Mouse (Mus musculus): ENCODE data around the gene Eef1akmt1. TPM values are rescaled to one million over a fixed set of nuclear protein-coding genes. Genes with fewer than 3 reads are reported as not detected.
A peak's percentile ranks its signal among the peaks of the same experiment; 100 is the strongest.

The Eef1akmt1 gene
- polyA plus RNA-seq, 1 experiment: 30.7 TPM

DNA sequence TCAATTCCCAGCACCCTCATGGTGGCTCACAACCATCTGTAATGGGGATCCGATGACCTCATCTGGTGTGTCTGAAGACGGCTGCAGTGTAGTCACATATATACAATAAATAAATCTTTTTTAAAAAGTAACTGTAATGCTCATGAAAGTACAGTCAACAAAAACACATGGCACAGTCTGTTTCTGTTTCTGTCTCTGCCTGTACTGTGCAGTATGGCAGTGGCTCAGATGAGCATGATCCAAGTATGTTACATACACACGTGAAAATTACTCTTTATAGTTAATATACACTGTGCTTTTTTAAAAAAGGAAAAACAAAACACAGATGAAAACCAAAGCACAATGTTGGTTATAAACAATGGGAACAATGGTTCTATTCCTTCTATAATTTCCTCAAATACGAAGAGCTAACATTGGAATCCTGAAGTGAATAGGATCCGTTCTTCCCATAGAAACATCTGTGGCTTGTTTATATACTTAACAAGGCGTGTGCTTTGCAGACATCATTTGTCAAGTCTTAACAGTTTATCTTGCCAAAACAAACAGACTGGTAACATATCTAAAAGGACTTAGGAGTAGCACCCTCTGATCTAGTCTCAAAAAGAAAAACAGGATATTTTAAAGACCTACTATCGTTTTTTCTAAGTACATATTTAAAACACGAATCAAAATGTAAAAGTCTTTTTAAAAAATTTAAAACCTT lies 35.4 kb upstream of the Eef1akmt1 start:
- Histone ChIP-seq H3K27ac (ENCODE audit: insufficient read depth, low read depth, low read length) (no peak overlapping the region), H3K4me1 (ENCODE audit: control insufficient read depth, insufficient read depth, low read length) (peaks cover 25% of the 10 kb centered on the region), H3K4me3 (ENCODE audit: insufficient read depth, low read length) (no peak overlapping the region)
- no peak for TF ChIP-seq POLR2A (IDR thresholded peaks at IDR 0.05; ENCODE audit: borderline replicate concordance, low read depth, low read length)

DNA sequence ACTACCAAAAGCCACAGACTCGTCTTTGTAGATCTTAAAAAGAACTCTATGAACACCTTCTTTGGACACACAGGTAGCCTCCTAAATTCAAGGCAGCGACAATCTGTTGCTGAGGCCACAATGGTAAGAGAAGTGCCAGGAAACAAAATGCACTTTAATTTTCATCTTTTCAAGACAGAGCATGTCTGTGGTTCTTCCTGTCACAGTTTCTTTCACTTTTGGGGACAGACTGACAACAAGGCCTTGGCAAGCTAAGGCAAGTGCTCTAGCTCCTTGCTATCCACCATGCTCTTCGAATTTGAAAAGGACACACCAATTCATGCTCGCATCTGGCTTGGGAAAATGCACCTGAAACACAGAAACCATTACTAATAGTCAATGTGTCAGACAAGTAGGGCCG lies 21.9 kb upstream of the Eef1akmt1 start:
- peaks cover 5% of the 10 kb centered on the region for H3K4me1 ChIP-seq (ENCODE audit: control insufficient read depth, insufficient read depth, low read length)
- no peak overlapping the region for H3K4me3 ChIP-seq (ENCODE audit: insufficient read depth, low read length)
- TF ChIP-seq CTCF (IDR thresholded peaks at IDR 0.05; ENCODE audit: low read depth, low read length) (no peak), POLR2A (IDR thresholded peaks at IDR 0.05; ENCODE audit: borderline replicate concordance, low read depth, low read length) (no peak)
- H3K27ac ChIP-seq (ENCODE audit: insufficient read depth, low read depth, low read length): no peak overlapping the region

DNA sequence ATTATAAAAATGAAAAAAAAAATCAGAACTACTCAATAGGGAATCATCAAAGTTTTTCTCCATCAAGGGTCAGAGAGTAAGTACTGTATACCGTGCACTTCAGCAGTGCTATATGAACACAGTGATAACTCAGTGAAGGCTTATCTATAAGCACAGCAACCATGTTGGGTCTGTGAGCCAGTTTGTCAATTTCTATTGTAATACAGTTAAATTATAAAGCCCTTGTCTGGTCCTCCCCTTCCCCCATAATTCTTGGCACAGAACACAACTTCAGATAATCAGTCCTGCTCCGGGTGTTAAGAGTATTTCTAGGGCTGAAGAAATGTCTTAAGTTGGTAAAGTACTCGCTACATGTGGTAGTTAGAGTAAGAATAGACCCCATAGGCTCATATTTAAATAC lies 20.4 kb upstream of the Eef1akmt1 start:
- Histone ChIP-seq H3K27ac (ENCODE audit: insufficient read depth, low read depth, low read length) (no peak overlapping the region), H3K4me3 (ENCODE audit: insufficient read depth, low read length) (no peak overlapping the region), H3K4me1 (ENCODE audit: control insufficient read depth, insufficient read depth, low read length) (peaks cover 5% of the 10 kb centered on the region)
- TF ChIP-seq CTCF (IDR thresholded peaks at IDR 0.05; ENCODE audit: low read depth, low read length) (no peak), POLR2A (IDR thresholded peaks at IDR 0.05; ENCODE audit: borderline replicate concordance, low read depth, low read length) (no peak)

DNA sequence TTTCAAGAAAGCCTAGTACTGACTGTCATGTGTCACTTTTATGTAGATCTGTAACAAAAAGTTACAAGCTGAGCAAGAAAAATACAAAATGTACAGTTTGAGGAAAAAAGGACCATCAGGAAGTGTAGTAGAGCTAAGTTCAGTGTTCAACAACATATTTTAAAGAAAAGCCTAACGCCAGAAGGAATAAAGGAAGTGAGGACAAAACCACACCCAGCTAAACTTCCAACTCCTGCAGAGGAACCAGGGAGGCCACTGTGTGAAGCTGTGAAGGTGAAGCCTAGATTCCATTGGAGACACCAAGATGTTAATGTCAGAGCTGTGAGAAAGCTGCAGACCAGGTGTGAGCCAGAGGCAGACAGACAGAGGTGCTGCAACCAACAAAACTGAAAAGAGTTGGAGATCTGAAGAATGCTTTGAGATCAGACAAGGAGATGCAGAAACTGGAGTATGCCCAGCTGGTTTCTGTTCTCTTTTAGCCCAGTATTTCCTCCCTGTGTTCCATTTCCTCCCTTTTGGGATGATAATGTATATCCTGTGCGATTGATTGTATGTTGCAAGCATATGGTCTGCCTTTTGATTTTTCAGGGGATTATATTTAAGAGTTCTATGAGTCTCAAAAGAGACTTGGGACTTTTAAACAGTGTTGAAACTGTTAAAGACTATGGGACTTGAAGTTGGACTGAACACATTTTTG lies 5.1 kb upstream of the Eef1akmt1 start:
- no peak for TF ChIP-seq POLR2A (IDR thresholded peaks at IDR 0.05; ENCODE audit: borderline replicate concordance, low read depth, low read length)
- TF ChIP-seq CTCF (IDR thresholded peaks at IDR 0.05; ENCODE audit: low read depth, low read length): no peak
- H3K4me1 ChIP-seq (ENCODE audit: control insufficient read depth, insufficient read depth, low read length): peaks cover 13% of the 10 kb centered on the region
- H3K27ac ChIP-seq (ENCODE audit: insufficient read depth, low read depth, low read length): peak overlapping the region; percentile 79
- no peak overlapping the region for H3K4me3 ChIP-seq (ENCODE audit: insufficient read depth, low read length)

DNA sequence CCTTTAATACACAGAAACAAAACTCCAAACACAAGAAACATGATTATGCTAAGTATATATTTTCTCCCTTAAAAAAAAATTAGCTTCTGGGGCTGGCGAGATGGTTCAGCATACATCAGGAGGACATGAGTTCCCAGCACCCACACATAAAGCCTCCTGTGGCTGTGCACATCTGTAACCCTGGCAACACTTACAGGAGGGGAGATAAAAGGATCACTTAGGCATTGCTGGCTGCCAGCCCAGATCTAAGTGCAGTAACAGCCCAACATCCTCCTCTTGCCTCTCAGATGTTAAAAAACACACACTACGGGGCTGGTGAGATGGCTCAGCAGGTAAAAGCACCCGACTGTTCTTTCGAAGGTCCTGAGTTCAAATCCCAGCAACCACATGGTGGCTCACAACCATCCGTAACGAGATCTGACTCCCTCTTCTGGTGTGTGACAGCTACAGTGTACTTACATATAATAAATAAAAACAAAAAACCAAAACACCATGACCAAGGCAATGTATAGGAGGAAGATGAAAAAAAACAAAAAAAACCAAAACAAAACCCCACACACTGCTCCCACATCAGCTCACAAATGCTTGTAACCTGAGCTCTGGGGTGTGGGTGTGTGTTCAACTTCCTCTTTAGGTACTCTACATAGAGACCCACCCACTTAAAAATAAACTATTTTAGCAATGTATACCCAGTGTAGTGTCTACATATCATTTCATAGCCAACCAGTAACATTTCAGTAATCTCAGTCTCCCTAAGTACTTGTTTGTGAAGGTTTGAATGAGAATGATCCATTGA lies 3.6 kb upstream of the Eef1akmt1 start:
- TF ChIP-seq CTCF (IDR thresholded peaks at IDR 0.05; ENCODE audit: low read depth, low read length) (no peak), POLR2A (IDR thresholded peaks at IDR 0.05; ENCODE audit: borderline replicate concordance, low read depth, low read length) (no peak)
- Histone ChIP-seq H3K4me3 (ENCODE audit: insufficient read depth, low read length) (no peak overlapping the region), H3K4me1 (ENCODE audit: control insufficient read depth, insufficient read depth, low read length) (peaks cover 15% of the 10 kb centered on the region), H3K27ac (ENCODE audit: insufficient read depth, low read depth, low read length) (no peak overlapping the region)

DNA sequence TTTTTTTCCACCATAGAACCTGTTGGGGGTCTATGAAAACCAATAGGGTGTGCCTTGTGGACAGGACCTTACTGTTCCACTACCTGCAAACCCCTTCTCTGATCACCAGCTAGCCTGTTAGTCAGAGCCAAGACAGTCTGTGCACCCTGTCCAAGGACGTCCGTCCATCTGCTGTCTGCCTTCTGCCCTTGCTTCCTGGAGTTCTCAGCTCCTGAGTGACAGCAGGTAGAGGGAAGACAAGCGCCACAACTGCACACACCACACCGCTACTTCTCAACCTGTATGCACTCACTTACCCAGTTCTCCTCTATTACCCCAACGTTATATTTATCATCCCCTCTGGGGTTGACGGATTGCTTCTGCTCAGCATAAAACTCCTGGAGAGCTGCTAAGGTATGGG lies 5.8 kb downstream of the Eef1akmt1 start:
- no peak overlapping the region for H3K27ac ChIP-seq (ENCODE audit: insufficient read depth, low read depth, low read length)
- peaks cover 2% of the 10 kb centered on the region for H3K4me1 ChIP-seq (ENCODE audit: control insufficient read depth, insufficient read depth, low read length)
- TF ChIP-seq POLR2A (IDR thresholded peaks at IDR 0.05; ENCODE audit: borderline replicate concordance, low read depth, low read length): no peak
- no peak for TF ChIP-seq CTCF (IDR thresholded peaks at IDR 0.05; ENCODE audit: low read depth, low read length)

DNA sequence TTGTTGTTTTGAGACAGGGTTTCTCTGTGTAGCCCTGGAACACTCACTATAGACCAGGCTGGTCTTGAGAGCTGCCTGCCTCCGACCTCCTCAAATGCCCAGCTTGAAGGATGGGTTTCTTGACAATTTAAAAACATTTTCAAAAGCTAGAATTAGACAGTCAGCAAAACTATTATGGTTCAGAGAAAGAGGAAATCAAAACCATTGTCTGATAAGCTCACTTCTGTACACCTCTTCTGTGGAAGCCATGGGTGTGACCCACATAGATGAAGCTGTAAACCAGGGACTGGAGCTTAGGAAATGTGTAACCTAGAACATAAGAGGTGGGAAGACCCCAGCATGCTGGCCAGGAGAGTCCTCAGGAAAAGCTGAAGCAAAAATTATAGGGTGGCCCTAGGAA lies 14.5 kb downstream of the Eef1akmt1 start:
- H3K4me1 ChIP-seq (ENCODE audit: control insufficient read depth, insufficient read depth, low read length): no peaks in the 10 kb centered on the region
- H3K4me3 ChIP-seq (ENCODE audit: insufficient read depth, low read length): no peak overlapping the region
- H3K27ac ChIP-seq (ENCODE audit: insufficient read depth, low read depth, low read length): no peak overlapping the region
- TF ChIP-seq POLR2A (IDR thresholded peaks at IDR 0.05; ENCODE audit: borderline replicate concordance, low read depth, low read length): no peak
- TF ChIP-seq CTCF (IDR thresholded peaks at IDR 0.05; ENCODE audit: low read depth, low read length): no peak

More for the DNA sequence above, 5.8 kb downstream of the Eef1akmt1 start:
- no peak overlapping the region for H3K4me3 ChIP-seq (ENCODE audit: insufficient read depth, low read length)

DNA sequence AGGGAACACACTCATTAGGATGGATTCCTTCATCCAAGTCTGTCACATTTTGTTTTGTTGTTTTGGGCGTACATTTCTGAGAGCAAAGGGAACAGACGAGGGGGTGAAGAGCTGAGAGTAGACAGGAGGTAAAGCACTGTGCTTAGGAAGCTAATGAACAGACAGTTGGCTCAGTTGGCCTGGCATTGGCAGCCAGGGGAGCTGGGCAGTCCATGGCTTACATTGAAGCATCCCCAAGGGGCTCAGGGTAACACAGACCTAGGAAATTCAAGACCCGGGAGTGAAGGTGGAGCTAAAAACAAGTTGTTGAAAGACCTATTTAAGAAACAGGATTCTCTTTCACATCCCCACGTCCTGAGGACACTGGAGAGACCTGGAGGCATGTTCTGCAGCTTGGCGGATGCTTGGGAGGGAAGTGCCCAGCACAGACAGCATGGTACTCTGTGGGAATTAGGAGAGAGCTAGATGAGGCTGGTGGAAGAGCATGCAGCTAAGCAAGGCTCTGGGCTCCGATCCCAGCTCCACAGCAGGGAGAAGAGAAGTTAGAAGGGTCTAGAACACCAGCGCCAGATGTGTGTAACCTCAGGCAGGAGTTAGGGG lies 15.8 kb downstream of the Eef1akmt1 start:
- Histone ChIP-seq H3K27ac (ENCODE audit: insufficient read depth, low read depth, low read length) (no peak overlapping the region), H3K4me1 (ENCODE audit: control insufficient read depth, insufficient read depth, low read length) (no peaks in the 10 kb centered on the region), H3K4me3 (ENCODE audit: insufficient read depth, low read length) (no peak overlapping the region)
- TF ChIP-seq POLR2A (IDR thresholded peaks at IDR 0.05; ENCODE audit: borderline replicate concordance, low read depth, low read length) (no peak), CTCF (IDR thresholded peaks at IDR 0.05; ENCODE audit: low read depth, low read length) (no peak)

DNA sequence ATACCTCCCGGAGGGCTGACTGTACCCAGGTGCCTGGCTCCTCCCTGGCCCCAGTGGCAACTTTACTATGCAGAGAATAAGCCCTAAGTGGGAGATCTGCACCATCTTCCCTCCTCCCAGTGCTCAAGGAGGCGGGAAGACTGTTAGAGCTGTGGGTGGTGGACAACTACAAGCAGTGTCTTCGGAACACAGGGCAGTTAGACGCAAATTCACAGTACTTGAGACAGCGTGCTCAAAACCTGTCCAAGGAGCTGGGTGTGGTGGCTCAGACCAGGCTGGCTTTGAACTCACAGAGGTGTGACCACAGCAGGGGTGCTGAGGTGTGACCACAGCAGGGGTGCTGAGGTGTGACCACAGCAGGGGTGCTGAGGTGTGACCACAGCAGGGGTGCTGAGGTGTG lies 17.0 kb downstream of the Eef1akmt1 start:
- no peak overlapping the region for H3K27ac ChIP-seq (ENCODE audit: insufficient read depth, low read depth, low read length)
- TF ChIP-seq POLR2A (IDR thresholded peaks at IDR 0.05; ENCODE audit: borderline replicate concordance, low read depth, low read length) (no peak), CTCF (IDR thresholded peaks at IDR 0.05; ENCODE audit: low read depth, low read length) (no peak)
- H3K4me3 ChIP-seq (ENCODE audit: insufficient read depth, low read length): no peak overlapping the region
- H3K4me1 ChIP-seq (ENCODE audit: control insufficient read depth, insufficient read depth, low read length): no peaks in the 10 kb centered on the region

Data from bone marrow macrophage, adult 2 months (primary cell).